8 mouse cellular contexts compared by ENCODE assay signal in genomic region chr1:45431922-45432321, GRCm38 (mm10).
A peak's percentile ranks its signal among the peaks of the same experiment; 100 is the strongest.
DNase-seq lines count a peak whose midpoint lies in the region; ATAC-seq lines count a peak whose summit lies in the region.

No protein-coding gene starts in this region.

- no peak for DNase-seq in cerebellum, adult 9-11 months
- DNase-seq in Muller cell, postnatal 12 days (ENCODE audit: inconsistent ontology term): peak; percentile 38
- DNase-seq in hindbrain, embryonic 14.5 days (ENCODE audit: low spot score): peak; percentile 68
- DNase-seq in left cerebral cortex, adult 11 months (ENCODE audit: low spot score): peak; percentile 4
- peak; percentile 18 for DNase-seq in midbrain, embryonic 10.5 days (ENCODE audit: low spot score)
- DNase-seq in spleen, postnatal 4 days (ENCODE audit: low spot score in 2 of 2): no peak

- no peak overlapping the region for H3K27ac ChIP-seq in embryonic facial prominence, embryonic 13.5 days
- no peak overlapping the region for H3K27ac ChIP-seq in hindbrain, embryonic 14.5 days
- no peak overlapping the region for H3K27ac ChIP-seq in midbrain, embryonic 10.5 days (replicated peaks)

- 13% methylated on average over 3 of the region's 3 CpGs for WGBS in embryonic facial prominence, embryonic 13.5 days
- WGBS in hindbrain, embryonic 14.5 days: 24% methylated on average over 3 of the region's 3 CpGs
- 32% methylated on average over 3 of the region's 3 CpGs for WGBS in midbrain, embryonic 10.5 days

- H3K4me3 ChIP-seq in embryonic facial prominence, embryonic 13.5 days: no peak overlapping the region
- H3K4me3 ChIP-seq in hindbrain, embryonic 14.5 days (replicated peaks; ENCODE audit: low read length): no peak overlapping the region
- H3K4me3 ChIP-seq in midbrain, embryonic 10.5 days: no peak overlapping the region

- ATAC-seq in cerebellum, adult (ENCODE audit: insufficient number of reproducible peaks, low FRiP score, low TSS enrichment): peak; percentile 45; the same call in 1 of the 2 replicates
- ATAC-seq in embryonic facial prominence, embryonic 13.5 days (ENCODE audit: insufficient number of reproducible peaks, insufficient read depth, low FRiP score, low TSS enrichment, low read depth): 0 out of 2 replicates have a peak, but pooled peaks have one; percentile 26
- peak; percentile 86 for ATAC-seq in hindbrain, embryonic 14.5 days (ENCODE audit: low FRiP score)

- H3K4me1 ChIP-seq in embryonic facial prominence, embryonic 13.5 days: no peaks in the 10 kb centered on the region
- H3K4me1 ChIP-seq in hindbrain, embryonic 14.5 days (replicated peaks; ENCODE audit: control insufficient read depth, insufficient read depth, low read length): no peaks in the 10 kb centered on the region
- no peaks in the 10 kb centered on the region for H3K4me1 ChIP-seq in midbrain, embryonic 10.5 days

- H3K36me3 ChIP-seq in embryonic facial prominence, embryonic 13.5 days: peaks cover 36% of the 10 kb centered on the region
- no peaks in the 10 kb centered on the region for H3K36me3 ChIP-seq in hindbrain, embryonic 14.5 days (replicated peaks; ENCODE audit: control insufficient read depth, insufficient read depth)
- no peaks in the 10 kb centered on the region for H3K36me3 ChIP-seq in midbrain, embryonic 10.5 days

- peaks cover 7% of the 10 kb centered on the region; the same call in 1 of the 2 replicates for H3K9me3 ChIP-seq in embryonic facial prominence, embryonic 13.5 days
- no peaks in the 10 kb centered on the region for H3K9me3 ChIP-seq in hindbrain, embryonic 14.5 days (ENCODE audit: control insufficient read depth, low read length)
- H3K9me3 ChIP-seq in midbrain, embryonic 10.5 days (replicated peaks): no peaks in the 10 kb centered on the region

- no peak overlapping the region for H3K4me2 ChIP-seq in embryonic facial prominence, embryonic 13.5 days
- no peak overlapping the region for H3K4me2 ChIP-seq in hindbrain, embryonic 14.5 days (replicated peaks)

- no peak overlapping the region for H3K9ac ChIP-seq in embryonic facial prominence, embryonic 13.5 days
- H3K9ac ChIP-seq in hindbrain, embryonic 14.5 days: no peak overlapping the region

- H3K27me3 ChIP-seq in embryonic facial prominence, embryonic 13.5 days: no peaks in the 10 kb centered on the region
- no peaks in the 10 kb centered on the region for H3K27me3 ChIP-seq in hindbrain, embryonic 14.5 days (ENCODE audit: control insufficient read depth, insufficient read depth, low read length)
- no peaks in the 10 kb centered on the region for H3K27me3 ChIP-seq in midbrain, embryonic 10.5 days (ENCODE audit: low read depth, poor library complexity, severe bottlenecking)

Comparison
In these comparisons a context has a peak if more than half of its experiments do, and no peak if none do; other contexts are left out.
1. ATAC-seq: peak in every context shown above with its lines; median percentile 86 in hindbrain, embryonic 14.5 days; 45 in cerebellum, adult; 26 in embryonic facial prominence, embryonic 13.5 days.
2. DNase-seq: peak in Muller cell, postnatal 12 days (single experiment), hindbrain, embryonic 14.5 days (single experiment), left cerebral cortex, adult 11 months (single experiment) and midbrain, embryonic 10.5 days (single experiment); none in cerebellum, adult 9-11 months (single experiment) and spleen, postnatal 4 days (0 of 2).